Mouse (Mus musculus) liver, postnatal 0 days (tissue): ENCODE measurements around the gene Dmrtc2. TPM values are rescaled to one million over a fixed set of nuclear protein-coding genes. Genes with fewer than 3 reads are reported as not detected.

Experiments
- ATAC-seq: fragments of 200-750 bp; cut with Nextera tagmentation; 2 replicates; pipeline ENCODE4 v1.8.0; 2017; ENCODE audit warnings: mild to moderate bottlenecking, moderate library complexity
- DNase-seq: peaks from one replicate; pipeline ENCODE4 v3.0.0-alpha.2; 2016
- H3K27ac ChIP-seq: fragments of 300-500 bp; sonication (generic); 2 replicates; pipeline ENCODE4 v1.5.1; 2014; ENCODE audit warnings: antibody characterized with exemption, moderate library complexity, mild to moderate bottlenecking, low read depth
- H3K27me3 ChIP-seq: fragments of 300-500 bp; sonication (generic); 2 replicates; pipeline ENCODE4 v1.6.1; 2014; ENCODE audit warnings: low read length, control low read depth, mixed read lengths; ENCODE audit not compliant: insufficient read depth
- H3K36me3 ChIP-seq: fragments of 300-500 bp; sonication (generic); replicated peaks from 2 replicates; pipeline ENCODE4 v1.6.1; 2014; ENCODE audit warnings: mild to moderate bottlenecking, control low read depth, low read length, moderate library complexity, mixed read lengths; ENCODE audit not compliant: insufficient read depth
- H3K4me1 ChIP-seq: fragments of 300-500 bp; sonication (generic); 2 replicates; pipeline ENCODE4 v1.6.1; 2014; ENCODE audit warnings: antibody characterized with exemption, mild to moderate bottlenecking, control low read depth; ENCODE audit not compliant: insufficient read depth
- H3K4me2 ChIP-seq: fragments of 300-500 bp; sonication (generic); 2 replicates; pipeline ENCODE4 v1.6.1; 2014; ENCODE audit warnings: low read depth, mild to moderate bottlenecking, low read length, moderate library complexity, mixed read lengths
- H3K4me3 ChIP-seq: fragments of 300-500 bp; sonication (generic); 2 replicates; pipeline ENCODE4 v1.5.1; 2014; ENCODE audit warnings: low read depth, low read length
- H3K9ac ChIP-seq: fragments of 300-500 bp; sonication (generic); replicated peaks from 2 replicates; pipeline ENCODE4 v1.6.1; 2014; ENCODE audit warnings: mild to moderate bottlenecking, moderate library complexity
- H3K9me3 ChIP-seq: fragments of 300-500 bp; sonication (generic); 2 replicates; pipeline ENCODE4 v1.6.1; 2016; ENCODE audit warnings: mild to moderate bottlenecking, control low read depth, low read length, mixed read lengths
- CTCF ChIP-seq: sonication (generic); IDR thresholded peaks from 2 replicates; pipeline ENCODE4 v1.5.1; 2016; ENCODE audit warnings: antibody characterized with exemption, low read depth
- EP300 ChIP-seq: IDR thresholded peaks from 2 replicates; pipeline ENCODE4 v1.6.1; 2016; ENCODE audit warnings: antibody characterized with exemption, low read depth, mild to moderate bottlenecking
- WGBS: fragments of 180-500 bp; shearing (Covaris S2); extraction: QIAGEN DNeasy Blood & Tissue Kit; methylation state at CpG from one replicate; pipeline ENCODE4 v1.1.7; 2014; ENCODE audit not compliant: insufficient replicate concordance; 5-methylcytosine and 5-hydroxymethylcytosine counted together
- polyA plus RNA-seq: library from polyadenylated mRNA; unstranded; fragments of >200 nt; fragmentation: Nextera tagmentation; extraction: Ambion mirVana; gene quantifications from 2 replicates; pipeline ENCODE4 v1.2.1, GENCODE M21; 2015

Dmrtc2 gene
- polyA plus RNA-seq, 1 experiment from 2014 or later, result not detected

GRCm38 (mm10) chr7:24896269-24896668 lies 26.4 kb downstream of the Dmrtc2 start:
- H3K27ac ChIP-seq, result peak overlapping the region; percentile 67
- no peak overlapping the region for H3K9ac ChIP-seq
- no peak overlapping the region for H3K4me2 ChIP-seq
- TF ChIP-seq EP300 (no peak), CTCF (no peak)
- no peaks in the 10 kb centered on the region for H3K9me3 ChIP-seq
- no peaks in the 10 kb centered on the region for H3K27me3 ChIP-seq
- WGBS, result 71% methylated on average over 8 of the region's 8 CpGs
- no peak overlapping the region for H3K4me3 ChIP-seq
- DNase-seq, result no peak
- 0 out of 2 replicates have a peak, but pooled peaks cover under 1% of the 10 kb centered on the region for H3K36me3 ChIP-seq
- 0 out of 2 replicates have a peak, but pooled peaks cover 2% of the 10 kb centered on the region for H3K4me1 ChIP-seq
- ATAC-seq, result no peak

GRCm38 (mm10) chr7:24897224-24897623 lies 27.4 kb downstream of the Dmrtc2 start, which contains the start of gene Cd79a:
Gene Cd79a (plus strand): TSS chr7:24897381.
- Histone ChIP-seq H3K9ac (0 out of 2 replicates have a peak within 1 kb of the TSS, but pooled peaks have one; percentile 4), H3K4me2 (peak within 1 kb of the TSS; percentile 0; the same call in 1 of the 2 replicates), H3K27me3 (no peaks in the 10 kb centered on the region), H3K9me3 (no peaks in the 10 kb centered on the region), H3K27ac (peak within 1 kb of the TSS; percentile 69), H3K36me3 (no peaks in the 10 kb centered on the region), H3K4me1 (peaks cover 5% of the 10 kb centered on the region; the same call in 1 of the 2 replicates), H3K4me3 (peak within 1 kb of the TSS; percentile 29)
- peak; percentile 54 for ATAC-seq
- TF ChIP-seq EP300 (peak; percentile 17; the same call in 1 of the 2 replicates), CTCF (no peak)
- DNase-seq, result peak; percentile 62
- 57% methylated on average over 12 of the region's 12 CpGs for WGBS

GRCm38 (mm10) chr7:24897959-24898358 lies 28.1 kb downstream of the Dmrtc2 start:
- Histone ChIP-seq H3K4me3 (peak overlapping the region; percentile 29), H3K27me3 (no peaks in the 10 kb centered on the region), H3K9me3 (no peaks in the 10 kb centered on the region), H3K9ac (0 out of 2 replicates have a peak overlapping the region, but pooled peaks have one; percentile 4), H3K27ac (0 out of 2 replicates have a peak overlapping the region, but pooled peaks have one; percentile 8), H3K36me3 (no peaks in the 10 kb centered on the region), H3K4me1 (peaks cover 9% of the 10 kb centered on the region), H3K4me2 (peak overlapping the region; percentile 0; the same call in 1 of the 2 replicates)
- no peak for ATAC-seq
- WGBS, result 67% methylated on average over 5 of the region's 5 CpGs
- TF ChIP-seq CTCF (no peak), EP300 (no peak)
- DNase-seq, result no peak

- 0 out of 2 replicates have a peak, but pooled peaks cover 4% of the 10 kb centered on the region for H3K36me3 ChIP-seq
- H3K9ac ChIP-seq, result no peak overlapping the region
- no peak overlapping the region for H3K4me3 ChIP-seq
- WGBS, result 37% methylated on average over 6 of the region's 6 CpGs
- H3K27ac ChIP-seq, result peak overlapping the region; percentile 49; the same call in 1 of the 2 replicates
- H3K4me1 ChIP-seq, result peaks cover 24% of the 10 kb centered on the region
- no peaks in the 10 kb centered on the region for H3K27me3 ChIP-seq
- H3K9me3 ChIP-seq, result no peaks in the 10 kb centered on the region
- no peak overlapping the region for H3K4me2 ChIP-seq
- no peak for DNase-seq
- TF ChIP-seq EP300 (no peak), CTCF (no peak)
- no peak for ATAC-seq
Measured at GRCm38 (mm10) chr7:24901114-24901513, 31.3 kb downstream of the Dmrtc2 start.

- 0 out of 2 replicates have a peak, but pooled peaks cover 4% of the 10 kb centered on the region for H3K36me3 ChIP-seq
- no peaks in the 10 kb centered on the region for H3K9me3 ChIP-seq
- DNase-seq, result no peak
- no peak for ATAC-seq
- peak overlapping the region; percentile 79; the same call in 1 of the 2 replicates for H3K9ac ChIP-seq
- H3K4me1 ChIP-seq, result peaks cover 31% of the 10 kb centered on the region
- no peak for TF ChIP-seq CTCF
- no peak for TF ChIP-seq EP300
- 0 out of 2 replicates have a peak overlapping the region, but pooled peaks have one; percentile 10 for H3K4me3 ChIP-seq
- no peaks in the 10 kb centered on the region for H3K27me3 ChIP-seq
- peak overlapping the region; percentile 97 for H3K4me2 ChIP-seq
- peak overlapping the region; percentile 95 for H3K27ac ChIP-seq
- WGBS, result 8% methylated on average over 1 of the region's 1 CpGs
Measured at GRCm38 (mm10) chr7:24901842-24902241, 32.0 kb downstream of the Dmrtc2 start.

DNA sequence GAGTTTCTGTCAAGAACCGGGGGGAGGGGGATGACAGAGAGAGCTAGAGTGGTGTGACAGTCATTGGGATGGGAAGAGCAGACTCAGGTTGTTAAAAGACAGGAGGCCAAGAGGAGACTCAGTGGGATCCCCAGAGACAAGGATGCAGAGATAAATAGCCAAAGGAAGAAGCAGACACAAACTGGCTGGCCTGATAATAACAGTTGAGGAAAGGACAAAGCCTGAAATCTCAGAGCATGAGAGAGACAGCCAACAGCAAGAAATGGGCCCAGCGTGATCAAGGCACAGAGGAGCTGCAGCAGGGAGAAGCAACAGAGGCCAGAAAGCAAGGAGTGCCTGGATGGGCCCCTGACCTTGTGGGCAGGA lies 32.4 kb downstream of the Dmrtc2 start:
- 30% methylated on average over 2 of the region's 2 CpGs for WGBS
- H3K9me3 ChIP-seq, result no peaks in the 10 kb centered on the region
- peak overlapping the region; percentile 97 for H3K4me2 ChIP-seq
- DNase-seq (no peak), ATAC-seq (no peak)
- peak overlapping the region; percentile 95 for H3K27ac ChIP-seq
- peaks cover 35% of the 10 kb centered on the region for H3K4me1 ChIP-seq
- peak overlapping the region; percentile 70 for H3K4me3 ChIP-seq
- 0 out of 2 replicates have a peak, but pooled peaks cover 4% of the 10 kb centered on the region for H3K36me3 ChIP-seq
- H3K27me3 ChIP-seq, result no peaks in the 10 kb centered on the region
- TF ChIP-seq EP300, result no peak
- TF ChIP-seq CTCF, result no peak
- H3K9ac ChIP-seq, result peak overlapping the region; percentile 79
